Mouse (Mus musculus) lung, postnatal 0 days (tissue): Measurements from ENCODE around the gene Pigf.

Source experiments
- CTCF ChIP-seq: IDR thresholded peaks from 2 replicates; pipeline ENCODE4 v1.5.1; 2016; ENCODE audit warnings: antibody characterized with exemption, mild to moderate bottlenecking
- EP300 ChIP-seq: IDR thresholded peaks from 2 replicates; pipeline ENCODE4 v1.6.1; 2016; ENCODE audit warnings: antibody characterized with exemption, mild to moderate bottlenecking, control low read depth

GRCm38 (mm10) chr17:86965121-86965520, 60.1 kb downstream of the Pigf start:
- TF ChIP-seq CTCF: no peak
- no peak for TF ChIP-seq EP300
